Mouse (Mus musculus) kidney, embryonic 16.5 days (tissue): ENCODE results near the gene Rnaseh2b. TPM values are rescaled to one million over a fixed set of nuclear protein-coding genes. Genes with fewer than 3 reads are reported as not detected.

ENCODE experiments used
- ATAC-seq: fragments of 200-750 bp; cut with Nextera tagmentation; 2 replicates; pipeline ENCODE4 v1.8.0; 2017; ENCODE audit warnings: moderate TSS enrichment; ENCODE audit not compliant: low FRiP score, low TSS enrichment
- H3K27ac ChIP-seq: fragments of 300-500 bp; sonication (generic); 2 replicates; pipeline ENCODE4 v1.5.1; 2014; ENCODE audit warnings: low read length
- H3K27me3 ChIP-seq: fragments of 300-500 bp; sonication (generic); 2 replicates; pipeline ENCODE4 v1.6.1; 2014; ENCODE audit warnings: low read length, control low read depth, mixed read lengths; ENCODE audit not compliant: insufficient read depth
- H3K36me3 ChIP-seq: fragments of 300-500 bp; sonication (generic); 2 replicates; pipeline ENCODE4 v1.6.1; 2014; ENCODE audit warnings: low read length, control low read depth, mixed read lengths; ENCODE audit not compliant: insufficient read depth
- H3K4me1 ChIP-seq: fragments of 300-500 bp; sonication (generic); 2 replicates; pipeline ENCODE4 v1.6.1; 2014; ENCODE audit warnings: low read length, control low read depth, mixed read lengths; ENCODE audit not compliant: insufficient read depth
- H3K4me2 ChIP-seq: fragments of 300-500 bp; sonication (generic); replicated peaks from 2 replicates; pipeline ENCODE4 v1.6.1; 2014; ENCODE audit warnings: low read depth, low read length
- H3K4me3 ChIP-seq: fragments of 300-500 bp; sonication (generic); 2 replicates; pipeline ENCODE4 v1.5.1; 2014; ENCODE audit warnings: mild to moderate bottlenecking, low read length
- H3K9ac ChIP-seq: fragments of 300-500 bp; sonication (generic); replicated peaks from 2 replicates; pipeline ENCODE4 v1.6.1; 2014; ENCODE audit warnings: low read length
- H3K9me3 ChIP-seq: fragments of 300-500 bp; sonication (generic); 2 replicates; pipeline ENCODE4 v1.6.1; 2016; ENCODE audit warnings: low read length, control low read depth
- WGBS: fragments of 180-500 bp; shearing (Covaris S2); extraction: QIAGEN DNeasy Blood & Tissue Kit; methylation state at CpG from one replicate; pipeline ENCODE4 v1.1.7; 2014; 5-methylcytosine and 5-hydroxymethylcytosine counted together
- polyA plus RNA-seq: library from polyadenylated mRNA; unstranded; fragments of >200 nt; fragmentation: Nextera tagmentation; extraction: Ambion mirVana; gene quantifications from 2 replicates; pipeline ENCODE4 v1.2.1, GENCODE M21; 2015

Gene Rnaseh2b
- polyA plus RNA-seq, 1 experiment from 2014 or later, result 52.5 TPM

GRCm38 (mm10) chr14:62258125-62258524, 34.3 kb upstream of the Rnaseh2b start:
- 85% methylated on average over 6 of the region's 6 CpGs for WGBS
- Histone ChIP-seq H3K27me3 (no peaks in the 10 kb centered on the region), H3K4me1 (peaks cover 13% of the 10 kb centered on the region), H3K36me3 (no peaks in the 10 kb centered on the region), H3K9me3 (no peaks in the 10 kb centered on the region), H3K9ac (no peak overlapping the region), H3K27ac (no peak overlapping the region), H3K4me2 (no peak overlapping the region), H3K4me3 (no peak overlapping the region)
- ATAC-seq, result no peak

DNA sequence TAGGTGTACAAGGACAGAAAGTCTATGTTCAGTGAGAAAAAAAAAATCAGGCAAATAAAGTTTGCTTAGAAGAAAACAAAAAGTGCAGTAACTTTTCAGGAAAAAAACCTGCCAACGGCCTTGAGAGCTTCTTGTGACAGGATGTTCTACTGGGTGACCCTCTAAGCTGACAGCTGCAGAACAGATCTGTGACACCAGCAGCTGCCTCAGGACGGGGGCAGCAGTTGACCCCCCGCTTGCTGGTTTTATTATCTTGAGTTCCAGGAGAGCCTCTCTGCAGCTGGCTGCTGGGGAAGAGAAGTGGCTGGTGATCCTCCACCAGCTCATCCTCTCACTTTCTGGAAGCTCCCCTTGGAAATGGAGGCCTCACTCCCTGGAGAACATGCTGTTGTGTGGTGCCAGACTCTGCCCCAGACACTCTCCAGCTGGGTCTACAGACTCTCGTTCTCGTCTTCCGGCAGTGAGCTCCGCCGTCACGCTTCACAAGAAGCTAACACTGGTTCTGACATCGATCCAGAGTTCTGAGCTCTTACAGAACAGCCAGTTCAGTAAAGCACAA, 33.3 kb upstream of the Rnaseh2b start:
- H3K9ac ChIP-seq, result 0 out of 2 replicates have a peak overlapping the region, but pooled peaks have one; percentile 22
- H3K27me3 ChIP-seq, result no peaks in the 10 kb centered on the region
- 0 out of 2 replicates have a peak overlapping the region, but pooled peaks have one; percentile 14 for H3K27ac ChIP-seq
- 24% methylated on average over 10 of the region's 10 CpGs for WGBS
- no peaks in the 10 kb centered on the region for H3K36me3 ChIP-seq
- peaks cover 13% of the 10 kb centered on the region for H3K4me1 ChIP-seq
- H3K9me3 ChIP-seq, result no peaks in the 10 kb centered on the region
- 0 out of 2 replicates have a peak overlapping the region, but pooled peaks have one; percentile 4 for H3K4me2 ChIP-seq
- ATAC-seq, result no peak
- H3K4me3 ChIP-seq, result no peak overlapping the region

- Histone ChIP-seq H3K9me3 (no peaks in the 10 kb centered on the region), H3K4me1 (no peaks in the 10 kb centered on the region), H3K27me3 (no peaks in the 10 kb centered on the region), H3K4me3 (no peak overlapping the region), H3K9ac (no peak overlapping the region), H3K36me3 (no peaks in the 10 kb centered on the region), H3K4me2 (no peak overlapping the region), H3K27ac (no peak overlapping the region)
- WGBS, result 80% methylated on average over 12 of the region's 12 CpGs
- no peak for ATAC-seq
Observed at GRCm38 (mm10) chr14:62270698-62271396, 21.5 kb upstream of the Rnaseh2b start.

DNA sequence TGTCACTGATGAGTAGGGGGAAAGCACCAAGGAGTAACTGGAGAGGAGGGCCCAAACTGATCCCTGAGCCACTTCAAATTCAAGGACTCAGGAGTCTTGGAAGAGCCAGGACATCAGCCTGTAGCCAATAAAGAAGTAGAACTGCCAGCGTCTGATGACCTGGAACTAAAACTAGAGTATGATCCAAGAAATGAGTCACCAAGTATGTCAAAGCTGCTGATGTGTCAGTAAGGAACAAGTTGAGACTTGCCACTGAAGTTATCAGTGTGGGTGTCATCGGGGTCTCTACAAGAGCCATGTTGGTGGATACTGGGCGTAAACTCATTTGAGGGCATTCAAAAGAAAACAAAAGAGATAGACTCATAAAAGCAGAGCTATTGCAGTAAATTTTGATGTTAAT, 18.8 kb upstream of the Rnaseh2b start:
- H3K4me3 ChIP-seq, result no peak overlapping the region
- H3K27ac ChIP-seq, result no peak overlapping the region
- no peaks in the 10 kb centered on the region for H3K9me3 ChIP-seq
- no peaks in the 10 kb centered on the region for H3K36me3 ChIP-seq
- no peaks in the 10 kb centered on the region for H3K4me1 ChIP-seq
- no peak overlapping the region for H3K4me2 ChIP-seq
- no peak for ATAC-seq
- H3K27me3 ChIP-seq, result no peaks in the 10 kb centered on the region
- no peak overlapping the region for H3K9ac ChIP-seq
- 93% methylated on average over 3 of the region's 3 CpGs for WGBS

GRCm38 (mm10) chr14:62282974-62283373, 9.4 kb upstream of the Rnaseh2b start:
- Histone ChIP-seq H3K9ac (no peak overlapping the region), H3K27ac (no peak overlapping the region), H3K4me1 (0 out of 2 replicates have a peak, but pooled peaks cover 6% of the 10 kb centered on the region), H3K9me3 (no peaks in the 10 kb centered on the region), H3K36me3 (no peaks in the 10 kb centered on the region), H3K4me3 (no peak overlapping the region), H3K4me2 (no peak overlapping the region), H3K27me3 (no peaks in the 10 kb centered on the region)
- WGBS, result 54% methylated on average over 2 of the region's 2 CpGs
- no peak for ATAC-seq

DNA sequence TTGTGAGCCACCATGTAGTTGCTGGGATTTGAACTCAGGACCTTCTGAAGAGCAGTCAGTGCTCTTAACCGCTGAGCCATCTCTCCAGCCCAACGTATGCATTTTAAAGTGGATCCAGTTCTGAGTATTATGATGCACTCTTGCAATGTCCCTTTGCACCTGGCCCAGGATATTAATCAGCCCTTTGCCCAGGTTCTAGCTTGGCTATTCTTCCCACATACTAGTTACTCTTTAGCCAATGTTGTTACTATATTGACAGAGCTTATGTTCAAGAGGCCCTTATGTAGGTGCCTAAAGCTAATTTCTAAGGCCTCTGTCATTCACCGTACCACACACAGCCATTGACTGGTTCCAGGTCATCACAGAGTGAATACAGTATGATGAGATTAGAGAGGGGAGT, 3.7 kb upstream of the Rnaseh2b start:
- no peak overlapping the region for H3K27ac ChIP-seq
- 86% methylated on average over 3 of the region's 3 CpGs for WGBS

DNA sequence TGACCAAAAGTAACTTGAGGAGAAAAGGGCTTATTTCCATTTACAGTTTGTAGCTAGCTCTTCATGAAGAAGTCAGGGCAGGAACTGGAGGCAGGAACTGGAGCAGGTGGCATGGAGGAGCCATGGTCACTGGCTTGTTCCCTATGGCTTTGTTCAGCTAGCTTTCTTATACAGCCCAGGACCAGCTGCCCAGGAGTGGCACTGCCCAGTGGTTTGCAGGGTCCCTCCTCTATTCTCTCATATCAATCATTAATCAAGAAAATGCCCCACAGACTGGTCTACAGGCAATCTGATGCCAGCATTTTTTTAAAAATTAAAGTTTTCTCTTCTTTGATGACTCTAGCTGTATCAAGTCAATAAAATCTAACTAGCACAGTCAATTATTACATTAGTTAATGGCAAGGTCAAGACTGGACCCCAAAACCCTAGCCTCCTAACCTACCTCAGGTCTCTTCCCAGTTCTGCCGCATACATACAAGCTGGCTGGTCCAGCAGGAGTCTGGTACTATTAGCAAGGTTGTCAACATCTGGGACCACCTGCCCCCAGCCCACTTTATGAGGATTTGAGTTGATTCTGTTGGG, 892 bp upstream of the Rnaseh2b start:
- 0 out of 2 replicates have a peak, but pooled peaks have one; percentile 49 for ATAC-seq
- Histone ChIP-seq H3K36me3 (no peaks in the 10 kb centered on the region), H3K27me3 (no peaks in the 10 kb centered on the region), H3K27ac (no peak overlapping the region), H3K4me1 (peaks cover 9% of the 10 kb centered on the region; the same call in 1 of the 2 replicates), H3K4me3 (no peak overlapping the region), H3K9me3 (no peaks in the 10 kb centered on the region), H3K4me2 (peak overlapping the region; percentile 99), H3K9ac (no peak overlapping the region)
- WGBS, result 87% methylated on average over 1 of the region's 1 CpGs

More for the DNA sequence above, 3.7 kb upstream of the Rnaseh2b start:
- Histone ChIP-seq H3K36me3 (no peaks in the 10 kb centered on the region), H3K27me3 (no peaks in the 10 kb centered on the region), H3K4me3 (no peak overlapping the region), H3K9ac (no peak overlapping the region), H3K9me3 (no peaks in the 10 kb centered on the region), H3K4me2 (no peak overlapping the region), H3K4me1 (peaks cover 9% of the 10 kb centered on the region; the same call in 1 of the 2 replicates)
- ATAC-seq, result 0 out of 2 replicates have a peak, but pooled peaks have one; percentile 29

DNA sequence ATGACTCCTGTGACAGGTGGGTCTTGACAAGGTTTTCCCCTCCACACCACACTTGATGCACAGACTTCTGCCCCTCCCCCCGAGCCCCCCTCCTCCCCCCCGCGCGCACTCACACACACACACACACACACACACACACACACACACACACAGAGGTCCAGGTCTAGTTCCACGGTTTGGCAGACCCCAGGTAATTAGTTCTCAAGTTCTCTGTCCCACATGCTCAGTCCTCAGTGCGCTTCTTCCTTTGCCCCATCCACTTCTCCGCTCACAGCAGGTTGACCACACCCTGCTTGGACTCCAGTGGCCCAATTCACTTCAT, 262 bp upstream of the Rnaseh2b start:
- 38% methylated on average over 6 of the region's 7 CpGs for WGBS
- Histone ChIP-seq H3K36me3 (no peaks in the 10 kb centered on the region), H3K4me2 (peak overlapping the region; percentile 99), H3K27ac (no peak overlapping the region), H3K27me3 (no peaks in the 10 kb centered on the region), H3K9ac (peak overlapping the region; percentile 72), H3K4me3 (peak overlapping the region; percentile 58), H3K4me1 (peaks cover 9% of the 10 kb centered on the region; the same call in 1 of the 2 replicates), H3K9me3 (no peaks in the 10 kb centered on the region)
- peak; percentile 39; the same call in 1 of the 2 replicates for ATAC-seq

DNA sequence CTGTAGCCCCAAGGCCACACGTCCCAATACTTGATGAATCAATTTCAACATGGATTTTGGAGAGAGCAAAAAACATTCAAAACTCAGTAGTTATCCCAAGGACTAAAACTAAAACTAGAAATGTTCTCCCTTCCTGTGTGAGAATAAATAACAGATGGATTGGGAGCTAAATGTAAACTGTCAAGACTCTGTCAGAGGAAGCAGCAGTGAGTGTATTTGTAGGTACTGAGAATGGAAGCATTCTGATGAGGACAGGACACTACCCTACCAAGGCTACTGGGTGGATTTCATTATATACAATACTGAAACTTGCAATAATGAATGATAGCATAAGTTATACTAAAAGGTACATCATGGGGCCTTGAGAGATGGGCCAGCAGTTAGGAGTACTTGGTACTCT, 6.4 kb downstream of the Rnaseh2b start:
- Histone ChIP-seq H3K27ac (no peak overlapping the region), H3K4me2 (no peak overlapping the region), H3K9ac (no peak overlapping the region), H3K36me3 (no peaks in the 10 kb centered on the region), H3K9me3 (no peaks in the 10 kb centered on the region), H3K27me3 (no peaks in the 10 kb centered on the region), H3K4me3 (no peak overlapping the region), H3K4me1 (no peaks in the 10 kb centered on the region)
- WGBS, result 93% methylated on average over 1 of the region's 1 CpGs
- no peak for ATAC-seq

DNA sequence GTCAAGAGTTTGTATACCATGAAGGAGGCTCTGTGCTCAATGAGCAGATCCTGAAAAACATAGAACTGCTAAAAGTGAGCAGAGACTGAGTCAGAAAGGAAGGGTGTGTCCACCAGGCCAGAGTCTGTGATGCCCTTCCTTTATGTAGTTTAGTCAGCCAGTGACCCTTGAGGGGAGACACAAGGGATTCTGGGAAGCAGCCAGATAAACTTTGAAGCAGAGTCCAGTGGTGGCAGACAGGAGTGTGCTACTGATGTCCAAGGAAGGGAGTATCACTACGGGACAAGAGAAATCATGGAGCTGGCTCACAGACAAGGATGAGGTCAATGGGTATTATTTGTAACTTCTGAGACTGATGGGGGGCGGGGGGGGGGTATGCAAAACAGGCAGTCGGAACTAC, 7.6 kb downstream of the Rnaseh2b start:
- WGBS, result 86% methylated on average over 3 of the region's 3 CpGs
- H3K36me3 ChIP-seq, result no peaks in the 10 kb centered on the region
- no peak overlapping the region for H3K9ac ChIP-seq
- H3K4me2 ChIP-seq, result no peak overlapping the region
- H3K27ac ChIP-seq, result no peak overlapping the region
- H3K4me1 ChIP-seq, result no peaks in the 10 kb centered on the region
- no peak overlapping the region for H3K4me3 ChIP-seq
- no peaks in the 10 kb centered on the region for H3K9me3 ChIP-seq
- no peaks in the 10 kb centered on the region for H3K27me3 ChIP-seq
- no peak for ATAC-seq
